Mouse (Mus musculus): ENCODE data around the gene Med13. TPM values are rescaled to one million over a fixed set of nuclear protein-coding genes. Genes with fewer than 3 reads are reported as not detected.

The Med13 gene
- polyA plus RNA-seq, 1 experiment from 2014 or later, result 12.7 TPM

- WGBS, result 97% methylated on average over 6 of the region's 6 CpGs
- no peak overlapping the region for H3K4me2 ChIP-seq (replicated peaks)
- H3K27ac ChIP-seq, result no peak overlapping the region
- H3K27me3 ChIP-seq (ENCODE audit: control insufficient read depth, insufficient read depth, low read length), result no peaks in the 10 kb centered on the region
- H3K4me1 ChIP-seq (replicated peaks; ENCODE audit: control insufficient read depth, insufficient read depth, low read length), result no peaks in the 10 kb centered on the region
- H3K9ac ChIP-seq, result no peak overlapping the region
- H3K4me3 ChIP-seq (replicated peaks; ENCODE audit: low read length), result no peak overlapping the region
- DNase-seq (ENCODE audit: low spot score) (no peak), ATAC-seq (ENCODE audit: low FRiP score) (no peak)
- no peaks in the 10 kb centered on the region for H3K9me3 ChIP-seq (ENCODE audit: control insufficient read depth, low read length)
- peaks cover 90% of the 10 kb centered on the region for H3K36me3 ChIP-seq (replicated peaks; ENCODE audit: control insufficient read depth, insufficient read depth)
These were observed 78.8 kb downstream of the Med13 start for GRCm38 (mm10) chr11:86278442-86279102.

GRCm38 (mm10) chr11:86257460-86258076 lies 99.8 kb downstream of the Med13 start, which contains the start of gene Ints2:
Ints2 (minus strand) TSS chr11:86257575.
- Histone ChIP-seq H3K4me2 (replicated peaks) (peak within 1 kb of the TSS; percentile 85), H3K4me3 (replicated peaks; ENCODE audit: low read length) (peak within 1 kb of the TSS; percentile 63), H3K9ac (peak within 1 kb of the TSS; percentile 82), H3K4me1 (replicated peaks; ENCODE audit: control insufficient read depth, insufficient read depth, low read length) (peaks cover 15% of the 10 kb centered on the region), H3K27ac (peak within 1 kb of the TSS; percentile 81), H3K9me3 (ENCODE audit: control insufficient read depth, low read length) (no peaks in the 10 kb centered on the region), H3K36me3 (replicated peaks; ENCODE audit: control insufficient read depth, insufficient read depth) (peaks cover 7% of the 10 kb centered on the region), H3K27me3 (ENCODE audit: control insufficient read depth, insufficient read depth, low read length) (no peaks in the 10 kb centered on the region)
- ATAC-seq (ENCODE audit: low FRiP score) (peak; percentile 94), DNase-seq (ENCODE audit: low spot score) (peak; percentile 97)
- 9% methylated on average over 32 of the region's 32 CpGs for WGBS

- Histone ChIP-seq H3K4me1 (replicated peaks; ENCODE audit: control insufficient read depth, insufficient read depth, low read length) (peaks cover 15% of the 10 kb centered on the region), H3K4me3 (replicated peaks; ENCODE audit: low read length) (peak overlapping the region; percentile 63), H3K9ac (peak overlapping the region; percentile 82), H3K4me2 (replicated peaks) (peak overlapping the region; percentile 85), H3K27me3 (ENCODE audit: control insufficient read depth, insufficient read depth, low read length) (no peaks in the 10 kb centered on the region), H3K36me3 (replicated peaks; ENCODE audit: control insufficient read depth, insufficient read depth) (peaks cover 12% of the 10 kb centered on the region), H3K27ac (peak overlapping the region; percentile 81), H3K9me3 (ENCODE audit: control insufficient read depth, low read length) (no peaks in the 10 kb centered on the region)
- WGBS, result under 1% methylated on average over 22 of the region's 22 CpGs
- ATAC-seq (ENCODE audit: low FRiP score) (peak; percentile 65; the same call in 1 of the 2 replicates), DNase-seq (ENCODE audit: low spot score) (peak; percentile 45)
These were observed 100.3 kb downstream of the Med13 start for GRCm38 (mm10) chr11:86257054-86257453.

GRCm38 (mm10) chr11:86253342-86253741 lies 104.1 kb downstream of the Med13 start:
- Histone ChIP-seq H3K36me3 (replicated peaks; ENCODE audit: control insufficient read depth, insufficient read depth) (peaks cover 44% of the 10 kb centered on the region), H3K27me3 (ENCODE audit: control insufficient read depth, insufficient read depth, low read length) (no peaks in the 10 kb centered on the region), H3K4me3 (replicated peaks; ENCODE audit: low read length) (no peak overlapping the region), H3K27ac (no peak overlapping the region), H3K4me2 (replicated peaks) (no peak overlapping the region), H3K9me3 (ENCODE audit: control insufficient read depth, low read length) (no peaks in the 10 kb centered on the region), H3K4me1 (replicated peaks; ENCODE audit: control insufficient read depth, insufficient read depth, low read length) (peaks cover 15% of the 10 kb centered on the region), H3K9ac (no peak overlapping the region)
- WGBS, result 81% methylated on average over 1 of the region's 1 CpGs
- ATAC-seq (ENCODE audit: low FRiP score) (no peak), DNase-seq (ENCODE audit: low spot score) (no peak)

- H3K9me3 ChIP-seq (ENCODE audit: control insufficient read depth, low read length), result no peaks in the 10 kb centered on the region
- ATAC-seq (ENCODE audit: low FRiP score) (no peak), DNase-seq (ENCODE audit: low spot score) (no peak)
- H3K36me3 ChIP-seq (replicated peaks; ENCODE audit: control insufficient read depth, insufficient read depth), result peaks cover 89% of the 10 kb centered on the region
- H3K4me2 ChIP-seq (replicated peaks), result no peak overlapping the region
- H3K4me1 ChIP-seq (replicated peaks; ENCODE audit: control insufficient read depth, insufficient read depth, low read length), result no peaks in the 10 kb centered on the region
- no peak overlapping the region for H3K9ac ChIP-seq
- WGBS, result 91% methylated on average over 4 of the region's 4 CpGs
- H3K27me3 ChIP-seq (ENCODE audit: control insufficient read depth, insufficient read depth, low read length), result no peaks in the 10 kb centered on the region
- H3K4me3 ChIP-seq (replicated peaks; ENCODE audit: low read length), result no peak overlapping the region
- no peak overlapping the region for H3K27ac ChIP-seq
These were observed 125.0 kb downstream of the Med13 start for GRCm38 (mm10) chr11:86232446-86232845.

- Histone ChIP-seq H3K4me1 (replicated peaks; ENCODE audit: control insufficient read depth, insufficient read depth, low read length) (no peaks in the 10 kb centered on the region), H3K9me3 (ENCODE audit: control insufficient read depth, low read length) (no peaks in the 10 kb centered on the region), H3K36me3 (replicated peaks; ENCODE audit: control insufficient read depth, insufficient read depth) (peaks cover 90% of the 10 kb centered on the region), H3K27ac (no peak overlapping the region), H3K27me3 (ENCODE audit: control insufficient read depth, insufficient read depth, low read length) (no peaks in the 10 kb centered on the region), H3K4me3 (replicated peaks; ENCODE audit: low read length) (no peak overlapping the region), H3K9ac (no peak overlapping the region), H3K4me2 (replicated peaks) (no peak overlapping the region)
- DNase-seq (ENCODE audit: low spot score) (no peak), ATAC-seq (ENCODE audit: low FRiP score) (no peak)
- 96% methylated on average over 13 of the region's 13 CpGs for WGBS
These were observed 125.5 kb downstream of the Med13 start for GRCm38 (mm10) chr11:86231781-86232350.

GRCm38 (mm10) chr11:86226646-86227180 lies 130.7 kb downstream of the Med13 start:
- WGBS, result 91% methylated on average over 8 of the region's 8 CpGs
- Histone ChIP-seq H3K36me3 (replicated peaks; ENCODE audit: control insufficient read depth, insufficient read depth) (peaks cover 83% of the 10 kb centered on the region), H3K27me3 (ENCODE audit: control insufficient read depth, insufficient read depth, low read length) (no peaks in the 10 kb centered on the region), H3K9ac (no peak overlapping the region), H3K4me2 (replicated peaks) (no peak overlapping the region), H3K4me3 (replicated peaks; ENCODE audit: low read length) (no peak overlapping the region), H3K27ac (no peak overlapping the region), H3K9me3 (ENCODE audit: control insufficient read depth, low read length) (no peaks in the 10 kb centered on the region), H3K4me1 (replicated peaks; ENCODE audit: control insufficient read depth, insufficient read depth, low read length) (no peaks in the 10 kb centered on the region)
- DNase-seq (ENCODE audit: low spot score), result no peak
- ATAC-seq (ENCODE audit: low FRiP score), result no peak

- Histone ChIP-seq H3K27ac (no peak overlapping the region), H3K36me3 (replicated peaks; ENCODE audit: control insufficient read depth, insufficient read depth) (peaks cover 84% of the 10 kb centered on the region), H3K9ac (no peak overlapping the region), H3K9me3 (ENCODE audit: control insufficient read depth, low read length) (no peaks in the 10 kb centered on the region), H3K27me3 (ENCODE audit: control insufficient read depth, insufficient read depth, low read length) (no peaks in the 10 kb centered on the region), H3K4me1 (replicated peaks; ENCODE audit: control insufficient read depth, insufficient read depth, low read length) (no peaks in the 10 kb centered on the region), H3K4me2 (replicated peaks) (no peak overlapping the region), H3K4me3 (replicated peaks; ENCODE audit: low read length) (no peak overlapping the region)
- 86% methylated on average over 4 of the region's 4 CpGs for WGBS
- DNase-seq (ENCODE audit: low spot score) (no peak), ATAC-seq (ENCODE audit: low FRiP score) (no peak)
These were observed 131.6 kb downstream of the Med13 start for GRCm38 (mm10) chr11:86225761-86226160.
